ENCODE assay signal across 20 mouse cellular contexts in the genomic region with DNA sequence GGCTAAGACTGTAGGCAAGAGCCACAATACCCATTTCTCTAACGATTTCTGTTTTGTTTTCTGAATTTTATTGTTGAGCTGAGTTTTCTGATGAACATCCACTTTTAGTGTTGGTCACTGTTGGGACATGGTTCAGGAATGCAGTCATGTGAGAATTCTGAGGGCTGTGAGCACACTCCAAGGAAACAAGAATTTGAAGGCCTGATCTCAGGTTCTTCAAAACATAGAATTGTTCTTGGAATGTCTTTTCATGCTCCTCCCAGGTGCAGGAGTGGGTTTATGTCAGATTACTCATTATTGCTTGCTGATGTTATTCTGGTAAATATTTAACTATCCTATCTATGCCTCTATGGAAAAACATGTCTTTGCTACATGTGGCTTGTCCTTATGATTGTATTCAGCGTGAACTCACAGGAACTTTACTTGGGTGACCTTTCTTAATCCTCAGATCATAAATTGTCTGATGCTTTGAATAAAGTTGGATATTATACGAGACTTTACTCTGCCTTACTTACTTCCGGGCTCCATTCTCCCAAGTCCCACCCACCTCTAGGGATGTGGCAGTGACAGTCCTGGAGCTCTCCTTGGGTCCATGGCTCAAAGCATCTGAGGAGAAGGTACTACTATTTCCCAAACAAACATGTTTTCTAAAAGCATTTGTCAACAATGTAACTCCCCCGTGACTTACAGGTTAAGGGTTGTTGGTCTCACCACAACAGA.
DNase-seq lines count a peak whose midpoint lies in the region; ATAC-seq and TF ChIP-seq lines count a peak whose summit lies in the region.
"Had no signal": no experiment of that assay in that cellular context is flagged by ENCODE, and none has a peak within 500 bp of the region (broad histone marks: within the 10 kb centered on the region; RNA-seq: fewer than 3 reads in every experiment).

No protein-coding gene starts in this region.

- DNase-seq in heart, embryonic 10.5 days (ENCODE audit: low spot score): peak; percentile 28
- DNase-seq in heart, postnatal 4 days: no peak
- DNase-seq in liver, adult 2 months (ENCODE audit: extremely low read depth, low read depth, low spot score): peak; percentile 25
- DNase-seq in 3T3-L1 (ENCODE audit: low read depth, low spot score): peak; percentile 48
- no peak for DNase-seq in gastrocnemius, adult 2 months
- no peak for DNase-seq in ovary, postnatal 36 days (ENCODE audit: low spot score)
- DNase-seq: cerebellum, adult 2 months; forebrain, postnatal 0 days; heart, postnatal 10 days; retina, postnatal 1 day; right cerebral cortex, postnatal 4 days had no signal

- ATAC-seq in liver, embryonic 12.5 days: no peak
- peak; percentile 62 for ATAC-seq in intestine, postnatal 0 days
- ATAC-seq: CD4-positive, CD25-positive, alpha-beta regulatory T cell, adult 4 months; forebrain, postnatal 0 days; inflammation-experienced regulatory T-cells, adult 6 months had no signal

- H3K4me1 ChIP-seq in heart, embryonic 10.5 days: no peaks in the 10 kb centered on the region
- H3K4me1 ChIP-seq in liver, adult 2 months (ENCODE audit: control insufficient read depth, insufficient read depth, low read length): no peaks in the 10 kb centered on the region
- H3K4me1 ChIP-seq in liver, embryonic 12.5 days: no peaks in the 10 kb centered on the region
- H3K4me1 ChIP-seq in intestine, postnatal 0 days (replicated peaks; ENCODE audit: control insufficient read depth, insufficient read depth, low read length): no peaks in the 10 kb centered on the region
- H3K4me1 ChIP-seq: limb, embryonic 15.5 days; lung, embryonic 15.5 days had no signal

- H3K36me3 ChIP-seq in heart, embryonic 10.5 days: no peaks in the 10 kb centered on the region
- no peaks in the 10 kb centered on the region for H3K36me3 ChIP-seq in liver, adult 2 months (ENCODE audit: control insufficient read depth, insufficient read depth, low read length)
- H3K36me3 ChIP-seq in liver, embryonic 12.5 days: peaks cover 2% of the 10 kb centered on the region; the same call in 1 of the 2 replicates
- no peaks in the 10 kb centered on the region for H3K36me3 ChIP-seq in intestine, postnatal 0 days (ENCODE audit: control insufficient read depth, insufficient read depth)
- H3K36me3 ChIP-seq: hindbrain, embryonic 12.5 days; limb, embryonic 15.5 days; lung, embryonic 15.5 days had no signal

- WGBS in heart, embryonic 10.5 days: 90% methylated on average over 5 of the region's 5 CpGs
- 73% methylated on average over 5 of the region's 5 CpGs for WGBS in liver, adult 2 months
- WGBS in liver, embryonic 12.5 days (ENCODE audit: insufficient replicate concordance): 82% methylated on average over 5 of the region's 5 CpGs
- WGBS in intestine, postnatal 0 days: 50% methylated on average over 5 of the region's 5 CpGs

- no peaks in the 10 kb centered on the region for H3K79me2 ChIP-seq in liver, adult 2 months (ENCODE audit: control insufficient read depth, insufficient read depth, low read length)

- H3K9ac ChIP-seq in liver, adult 2 months (ENCODE audit: low read depth, low read length): no peak overlapping the region
- H3K9ac ChIP-seq in liver, embryonic 12.5 days: no peak overlapping the region
- H3K9ac ChIP-seq in intestine, postnatal 0 days (ENCODE audit: low read depth, low read length): no peak overlapping the region
- H3K9ac ChIP-seq: forebrain, postnatal 0 days; hindbrain, embryonic 12.5 days; limb, embryonic 15.5 days; lung, embryonic 15.5 days had no signal

- H3K4me2 ChIP-seq in liver, embryonic 12.5 days: no peak overlapping the region
- H3K4me2 ChIP-seq in intestine, postnatal 0 days (replicated peaks; ENCODE audit: low read depth): no peak overlapping the region
- H3K4me2 ChIP-seq: heart, embryonic 11.5 days; hindbrain, embryonic 12.5 days; limb, embryonic 15.5 days; lung, embryonic 15.5 days had no signal

- intact Hi-C loops in gastrocnemius, adult 2 months (cut with DNase I): no loop called here

- H3K4me3 ChIP-seq in heart, embryonic 10.5 days: no peak overlapping the region
- H3K4me3 ChIP-seq in liver, adult 2 months (ENCODE audit: insufficient read depth, low read depth, low read length): no peak overlapping the region
- no peak overlapping the region for H3K4me3 ChIP-seq in liver, embryonic 12.5 days
- no peak overlapping the region for H3K4me3 ChIP-seq in intestine, postnatal 0 days (ENCODE audit: low read depth, low read length)
- no peak overlapping the region for H3K4me3 ChIP-seq in gastrocnemius, adult 2 months
- H3K4me3 ChIP-seq: forebrain, embryonic 10.5 days; hindbrain, embryonic 12.5 days; limb, embryonic 15.5 days; lung, embryonic 15.5 days had no signal

- H3K9me3 ChIP-seq in heart, embryonic 10.5 days: no peaks in the 10 kb centered on the region
- no peaks in the 10 kb centered on the region for H3K9me3 ChIP-seq in liver, embryonic 12.5 days (replicated peaks)
- no peaks in the 10 kb centered on the region for H3K9me3 ChIP-seq in intestine, postnatal 0 days (ENCODE audit: control insufficient read depth)
- H3K9me3 ChIP-seq: forebrain, embryonic 10.5 days; hindbrain, embryonic 12.5 days; limb, embryonic 15.5 days; lung, embryonic 15.5 days had no signal

- no peak overlapping the region for H3K27ac ChIP-seq in heart, embryonic 10.5 days
- H3K27ac ChIP-seq in liver, adult 2 months (replicated peaks; ENCODE audit: insufficient read depth, low read depth, low read length): no peak overlapping the region
- H3K27ac ChIP-seq in liver, embryonic 12.5 days: no peak overlapping the region
- no peak overlapping the region for H3K27ac ChIP-seq in intestine, postnatal 0 days (ENCODE audit: low read depth, low read length)
- H3K27ac ChIP-seq in gastrocnemius, adult 2 months: no peak overlapping the region
- H3K27ac ChIP-seq: forebrain, embryonic 10.5 days; hindbrain, embryonic 12.5 days; limb, embryonic 15.5 days; lung, embryonic 15.5 days had no signal

- no peak for TF ChIP-seq CTCF in liver, adult 2 months (IDR thresholded peaks at IDR 0.05; ENCODE audit: low read depth, low read length)
- TF ChIP-seq CTCF in intestine, postnatal 0 days (IDR thresholded peaks at IDR 0.05; ENCODE audit: low read depth): no peak
- no peak for TF ChIP-seq CTCF in gastrocnemius, adult 2 months (IDR thresholded peaks at IDR 0.05)

- no peak for TF ChIP-seq POLR2A in liver, adult 2 months (IDR thresholded peaks at IDR 0.05; ENCODE audit: extremely low read depth, insufficient read depth, low read length)

- H3K27me3 ChIP-seq in heart, embryonic 10.5 days (ENCODE audit: insufficient read depth, poor library complexity, severe bottlenecking): no peaks in the 10 kb centered on the region
- H3K27me3 ChIP-seq in liver, adult 2 months (ENCODE audit: control insufficient read depth, insufficient read depth, low read length): no peaks in the 10 kb centered on the region
- H3K27me3 ChIP-seq in liver, embryonic 12.5 days (replicated peaks): no peaks in the 10 kb centered on the region
- no peaks in the 10 kb centered on the region for H3K27me3 ChIP-seq in intestine, postnatal 0 days (replicated peaks; ENCODE audit: control insufficient read depth, insufficient read depth, low read length)
- H3K27me3 ChIP-seq: hindbrain, embryonic 12.5 days; limb, embryonic 15.5 days; lung, embryonic 15.5 days had no signal

Comparison
In these comparisons a context has a peak if more than half of its experiments do, and no peak if none do; other contexts are left out.
1. DNase-seq: peak in heart, embryonic 10.5 days (single experiment), liver, adult 2 months (single experiment) and 3T3-L1 (single experiment); none in heart, postnatal 4 days (single experiment), gastrocnemius, adult 2 months (single experiment) and ovary, postnatal 36 days (single experiment).